In the genomic region with DNA sequence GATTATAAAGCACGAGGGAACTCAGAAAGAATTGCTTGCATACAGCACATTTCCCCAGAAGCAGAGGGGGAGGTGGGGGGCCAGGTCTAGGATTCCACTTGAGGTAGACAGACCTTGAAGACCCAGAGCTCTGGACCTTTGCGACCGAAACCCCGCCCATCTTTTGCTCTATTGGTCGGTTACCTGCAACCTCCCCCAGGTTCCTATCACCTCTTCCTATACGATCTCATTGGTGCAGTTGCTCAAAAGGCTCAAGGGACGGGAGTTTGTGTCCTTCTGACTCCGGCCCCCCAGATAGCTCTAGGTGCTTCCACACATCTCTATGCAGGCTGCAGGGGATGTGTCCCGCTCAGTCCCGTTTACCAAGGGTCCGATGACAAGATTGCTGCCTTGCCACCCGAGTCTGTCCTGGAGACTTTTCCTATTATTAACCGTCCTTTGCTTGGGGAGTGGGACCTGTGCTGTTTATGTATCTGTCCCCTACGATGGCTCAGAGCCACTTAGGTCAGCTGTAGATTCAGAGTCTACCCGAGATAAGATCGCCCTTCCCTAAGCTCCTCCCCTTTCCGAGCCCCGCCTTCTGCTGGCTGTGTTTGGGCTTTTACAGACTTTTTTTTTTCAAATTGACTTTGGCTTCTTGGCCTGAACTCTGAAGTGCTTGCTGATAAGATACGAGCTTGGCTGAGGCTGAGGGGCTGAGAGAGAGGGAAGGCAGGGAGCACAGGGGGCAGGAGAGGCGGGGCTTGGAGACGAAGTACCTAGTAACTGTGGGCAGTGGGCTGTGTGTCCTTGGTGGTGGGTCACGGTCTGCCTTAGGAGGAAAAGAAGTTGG, we compare ENCODE assay signal across 8 mouse cellular contexts. TPM values are rescaled to one million over a fixed set of nuclear protein-coding genes. Genes with fewer than 3 reads are reported as not detected.
DNase-seq lines count a peak whose midpoint lies in the region; ATAC-seq lines count a peak whose summit lies in the region.

No protein-coding gene starts in this region.

- peak; percentile 38 for ATAC-seq in megakaryocyte-erythroid progenitor cell, adult 5-6 weeks (replicated peaks; ENCODE audit: low FRiP score, low TSS enrichment, poor library complexity, severe bottlenecking)

- 12% methylated on average over 22 of the region's 22 CpGs for WGBS in large intestine, adult 2 months

- DNase-seq in spleen, adult 18-20 months: peak; percentile 28 to 43
- no peak for DNase-seq in spleen, adult 12 weeks (ENCODE audit: low spot score)
- DNase-seq in embryo, embryonic 9.5 days (ENCODE audit: extremely low spot score): peak; percentile 35
- DNase-seq in heart, postnatal 4 days: peak; percentile 55
- DNase-seq in large intestine, adult 2 months (ENCODE audit: low read depth, low spot score): peak; percentile 69
- peak; percentile 93 for DNase-seq in yolk sac, embryonic 10.5 days (ENCODE audit: low spot score)
- DNase-seq in right cerebral cortex, postnatal 36 days (ENCODE audit: low spot score in 2 of 2): no peak

RNA-seq across cellular contexts. Expression of a gene that starts 44.1 kb away (rescaled TPM):
- 10 to 100 TPM; 37.7 to 38.1 TPM for total RNA-seq in heart, postnatal 4 days (2021)
- 23.1 and 28.3 TPM in 2 replicates for polyA plus RNA-seq in large intestine, adult 2 months (2012; rRNA removed)
- total RNA-seq in megakaryocyte-erythroid progenitor cell, adult 5-6 weeks (2014; fragmentation: Nextera tagmentation): 24.3 and 29.1 TPM in 2 replicates
- total RNA-seq in megakaryocyte-erythroid progenitor cell, adult 5-6 weeks (2017): 31.9 and 56.4 TPM in 2 replicates

Comparison
In these comparisons a context has a peak if more than half of its experiments do, and no peak if none do; other contexts are left out.
1. DNase-seq: peak in spleen, adult 18-20 months (2 of 2), embryo, embryonic 9.5 days (single experiment), heart, postnatal 4 days (single experiment), large intestine, adult 2 months (single experiment) and yolk sac, embryonic 10.5 days (single experiment); none in spleen, adult 12 weeks (single experiment) and right cerebral cortex, postnatal 36 days (0 of 2).